Mouse (Mus musculus): ENCODE measurements around the gene Insrr. TPM values are rescaled to one million over a fixed set of nuclear protein-coding genes. Genes with fewer than 3 reads are reported as not detected.
"Not testable (repeated sequence)": the region's sequence is repeated elsewhere in the genome, so short reads cannot be mapped to it uniquely, and the experiment has no call there.

The Insrr gene
- polyA plus RNA-seq, 1 experiment from 2014 or later, result 0.05 TPM

DNA sequence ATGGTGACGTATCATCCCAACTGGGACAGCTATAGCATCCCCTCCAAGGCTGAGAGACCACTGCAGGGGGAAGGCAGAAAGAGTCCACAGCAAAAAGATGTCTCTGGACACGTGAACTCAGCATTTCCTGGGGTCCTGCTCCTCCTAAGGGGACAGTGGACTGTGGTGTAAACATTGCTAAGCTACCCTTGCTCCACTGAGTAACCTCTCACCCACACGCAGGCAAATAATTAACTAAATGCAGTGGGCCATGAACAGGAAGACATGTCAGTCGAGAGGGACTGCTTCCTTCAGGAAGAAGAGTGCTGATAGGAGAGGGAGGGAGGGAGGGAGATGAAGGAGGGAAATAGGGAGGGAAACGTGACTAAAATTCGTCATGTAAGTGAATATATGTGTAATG, 25.7 kb upstream of the Insrr start:
- DNase-seq (ENCODE audit: low spot score), result no peak

DNA sequence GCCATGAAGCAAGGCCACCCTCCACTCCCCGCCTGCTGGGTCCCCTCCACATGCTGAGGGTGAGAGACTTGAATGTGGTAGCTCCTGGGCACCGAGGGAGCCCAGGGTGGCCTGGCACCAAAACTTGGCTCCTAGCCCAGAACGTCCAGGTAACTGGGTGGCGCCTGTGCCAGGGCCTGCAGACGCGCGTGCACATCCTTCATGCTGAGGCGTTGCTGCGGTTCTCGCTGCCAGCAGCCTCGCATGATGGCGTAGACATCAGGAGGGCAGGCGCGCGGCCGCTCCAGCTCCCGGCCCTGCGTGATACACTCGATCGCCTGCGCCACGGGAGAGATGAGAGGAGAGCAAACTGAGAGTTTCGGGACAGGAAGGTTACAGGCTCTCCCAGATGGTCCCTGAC, 18.5 kb upstream of the Insrr start:
- no peak for DNase-seq (ENCODE audit: low spot score)

DNA sequence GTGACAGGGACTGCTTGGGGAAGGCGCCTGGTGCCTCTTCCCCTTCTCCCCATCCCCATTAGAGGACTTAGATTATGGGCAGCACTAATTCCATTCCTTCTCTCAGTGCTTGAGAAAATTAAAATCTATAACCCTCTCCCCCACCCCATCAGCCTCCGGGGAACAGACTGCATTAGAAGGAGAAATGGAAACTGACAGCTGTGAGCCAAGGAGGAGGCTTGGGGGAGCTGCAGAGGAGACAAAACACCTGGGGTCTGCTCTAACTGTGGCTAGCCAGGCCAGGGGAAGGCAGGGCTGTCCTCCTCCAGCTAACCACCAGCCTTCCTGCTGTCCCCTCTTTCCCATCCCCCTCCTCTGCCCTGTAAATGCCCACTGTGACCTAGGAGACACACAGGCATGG, 17.7 kb upstream of the Insrr start:
- DNase-seq (ENCODE audit: low spot score), result no peak

DNA sequence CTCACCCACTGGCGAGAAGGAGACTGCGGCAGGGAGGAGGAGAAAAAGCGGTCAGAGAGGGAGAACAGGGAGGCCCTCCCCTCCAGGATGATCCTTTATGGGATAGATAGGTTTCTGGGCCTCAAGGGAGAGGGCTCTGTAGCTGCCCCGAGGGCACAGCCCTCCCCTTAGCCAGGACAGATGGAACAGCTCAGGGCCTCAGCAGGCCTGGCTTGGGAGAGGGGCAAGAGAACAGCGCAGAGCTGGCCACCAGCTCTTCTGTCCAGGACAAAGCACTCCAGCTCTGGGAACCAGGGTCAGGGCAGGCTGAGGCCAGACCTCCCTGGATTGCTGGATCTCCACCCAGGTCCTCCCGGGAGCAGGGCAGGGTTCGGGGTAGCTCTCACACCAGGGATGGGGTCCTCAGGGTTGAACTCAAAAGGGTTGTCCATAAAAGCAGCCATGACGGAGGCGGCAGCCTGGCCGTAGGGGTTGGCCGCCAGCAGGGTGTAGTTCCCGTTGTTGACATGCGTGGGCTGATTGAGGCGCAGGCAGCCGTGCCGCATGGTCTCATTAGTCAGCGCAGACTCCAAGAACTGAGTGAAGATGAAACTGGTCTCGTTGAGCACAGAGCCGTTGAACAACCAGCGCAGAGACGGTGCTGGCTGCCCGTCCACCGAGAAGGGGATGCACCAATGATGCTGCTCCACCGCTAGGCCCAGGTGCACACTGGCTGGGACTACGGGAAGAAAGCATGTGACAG, 13.3 kb upstream of the Insrr start:
- DNase-seq (ENCODE audit: low spot score), result no peak

DNA sequence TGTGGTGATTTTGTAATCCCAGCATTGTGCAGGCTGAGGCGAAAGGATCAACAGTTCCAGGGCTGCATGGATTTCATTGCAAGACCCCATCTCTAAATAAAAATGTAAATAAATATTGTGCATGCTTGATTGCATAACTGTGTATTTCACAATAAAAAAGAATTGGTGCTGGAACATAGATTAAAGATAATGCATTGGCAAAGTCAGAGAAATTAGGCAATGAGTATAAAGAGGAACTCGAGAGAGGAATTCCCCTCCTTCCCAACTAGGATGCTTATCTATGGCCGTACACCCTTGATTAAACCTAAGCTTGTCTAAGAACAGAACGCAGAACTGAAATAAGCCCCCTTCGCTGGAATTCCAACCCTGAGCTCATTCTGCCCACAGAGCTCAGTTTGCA, 11.6 kb upstream of the Insrr start:
- no peak for DNase-seq (ENCODE audit: low spot score)

DNA sequence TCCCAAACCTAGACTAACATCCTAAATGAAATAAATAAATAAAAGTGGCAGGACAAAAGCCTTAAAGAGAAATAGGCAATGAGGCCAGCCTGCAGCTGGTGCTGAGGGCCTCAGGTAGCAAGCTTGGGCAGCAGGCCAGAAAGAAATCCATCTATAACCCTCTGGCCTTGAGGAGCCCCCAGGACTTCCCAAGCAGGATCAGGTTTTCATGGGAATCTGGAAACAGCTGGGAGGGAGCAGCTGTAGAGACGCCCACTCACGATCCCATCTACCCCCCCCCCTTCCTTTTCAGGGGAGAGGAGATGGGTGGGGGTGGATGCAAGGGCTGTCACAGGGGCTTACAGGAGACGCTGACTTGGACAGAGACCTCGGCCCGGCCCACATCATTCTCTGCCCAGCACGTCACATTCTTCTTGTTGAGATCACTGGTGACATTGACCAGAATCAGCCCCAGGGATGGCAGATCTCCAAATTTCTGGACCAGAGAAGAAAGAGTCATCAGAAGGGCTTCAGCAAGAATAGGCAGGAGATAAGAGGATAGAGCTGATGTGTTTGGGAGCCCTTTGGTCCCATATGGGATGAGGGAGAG, 11.0 kb upstream of the Insrr start:
- DNase-seq (ENCODE audit: low spot score), result no peak

DNA sequence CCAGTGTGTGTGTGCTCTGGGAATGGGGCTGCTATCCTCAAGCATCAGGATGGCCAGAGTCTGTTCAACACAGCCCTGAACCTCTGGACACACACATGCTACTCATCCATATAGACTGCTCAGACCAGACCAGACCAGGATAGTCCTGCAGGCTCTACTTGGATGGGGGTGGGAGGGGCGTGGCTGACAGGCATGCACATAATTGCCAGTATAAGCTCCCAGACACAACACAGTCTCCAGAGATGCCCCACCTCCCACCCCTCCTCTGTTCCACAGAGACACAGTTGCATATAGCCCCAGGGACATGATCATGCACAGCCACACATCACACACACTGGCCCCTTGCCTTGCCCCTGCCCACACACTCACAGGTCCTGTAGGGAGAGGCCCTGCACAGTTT, 7.5 kb upstream of the Insrr start:
- no peak for DNase-seq (ENCODE audit: low spot score)

DNA sequence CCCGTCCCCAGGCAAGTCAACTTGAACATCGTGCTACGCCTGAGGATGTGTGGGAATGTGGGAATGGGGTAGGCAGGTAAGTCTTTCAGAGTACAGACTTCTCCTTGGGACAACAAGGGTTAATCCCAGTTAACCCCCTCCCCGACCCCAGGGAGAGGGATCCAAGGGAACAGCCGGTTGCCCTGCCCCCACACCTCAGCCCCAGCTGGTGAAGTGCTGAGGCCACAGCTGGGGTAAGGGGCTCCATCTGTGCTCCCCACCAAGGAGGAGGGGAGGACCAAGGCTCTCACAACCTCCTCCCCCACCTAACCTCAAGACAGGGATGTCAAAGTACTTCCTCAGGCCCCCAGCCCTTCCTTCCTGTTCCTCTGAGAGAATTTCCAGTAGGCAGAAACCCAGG, 7.0 kb upstream of the Insrr start:
- no peak for DNase-seq (ENCODE audit: low spot score)

DNA sequence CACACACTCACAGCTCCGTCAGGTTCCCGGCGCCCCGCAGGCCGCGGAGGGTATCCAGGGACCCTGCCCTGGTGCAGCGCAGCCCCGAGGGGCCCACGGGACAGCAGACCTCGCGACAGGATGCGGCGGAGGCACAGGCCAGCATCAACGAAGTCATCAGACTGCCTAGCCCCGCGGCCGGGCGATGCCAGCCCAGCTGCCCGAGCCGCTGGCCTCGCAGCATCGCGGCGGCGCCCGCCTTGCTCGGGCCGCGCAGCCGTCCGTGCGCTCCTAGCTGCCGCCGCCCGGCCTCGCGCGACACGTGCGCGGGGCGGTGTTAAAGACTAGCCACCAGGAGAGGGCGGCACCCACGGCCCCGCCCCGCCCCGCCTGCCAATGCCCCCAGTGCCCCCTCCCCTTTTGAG, 1.8 kb upstream of the Insrr start, which contains the start of gene Ntrk1:
TSS of gene Ntrk1 (minus strand) at position 241 of the 404 bp plus-strand sequence.
- DNase-seq (ENCODE audit: low spot score), result no peak

DNA sequence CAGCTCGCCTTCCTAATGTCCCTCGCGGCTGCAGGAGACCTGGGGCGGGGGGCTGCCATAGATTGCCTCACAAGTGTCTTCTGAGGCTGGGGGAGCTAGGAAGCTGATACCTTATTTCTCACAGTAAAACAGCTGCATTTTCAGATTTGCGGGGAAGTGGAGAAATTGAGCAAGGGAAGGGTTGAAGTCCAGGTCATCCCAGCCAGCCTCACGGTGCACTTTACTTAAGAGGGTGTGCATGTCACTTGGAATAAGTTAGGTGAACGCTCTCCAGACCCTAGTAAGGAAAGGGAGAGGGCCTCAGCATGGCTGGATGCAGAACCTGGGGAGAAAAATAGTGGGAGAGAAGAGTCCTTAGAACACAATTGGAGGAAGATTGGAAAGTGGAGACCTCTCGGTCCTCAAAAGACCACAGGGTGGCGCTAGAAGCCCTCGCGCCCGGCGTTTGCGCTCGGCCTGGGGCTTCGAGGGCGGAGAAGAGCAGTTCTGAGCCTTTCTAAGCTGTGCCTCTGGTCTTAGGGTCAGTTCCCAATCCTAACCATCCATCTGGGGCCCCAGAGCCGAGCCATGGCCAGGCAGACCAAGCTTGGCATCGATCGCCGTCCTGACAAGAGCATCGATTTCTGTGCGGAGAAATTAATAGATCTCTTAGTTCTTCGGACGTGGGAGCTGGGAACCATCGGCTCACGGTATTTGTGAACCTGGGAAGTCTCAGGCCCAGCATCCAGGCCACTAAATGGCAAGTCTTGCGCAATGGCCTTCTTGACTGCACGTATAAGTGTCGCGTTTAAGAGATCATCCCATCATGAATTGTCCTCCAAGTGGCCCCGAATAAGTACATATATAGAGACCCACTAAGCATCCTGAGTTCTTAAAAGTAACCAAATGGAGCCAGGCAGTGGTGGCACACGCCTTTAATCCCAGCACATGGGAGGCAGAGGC, 1.1 kb upstream of the Insrr start:
- DNase-seq (ENCODE audit: low spot score), result peak; percentile 62

DNA sequence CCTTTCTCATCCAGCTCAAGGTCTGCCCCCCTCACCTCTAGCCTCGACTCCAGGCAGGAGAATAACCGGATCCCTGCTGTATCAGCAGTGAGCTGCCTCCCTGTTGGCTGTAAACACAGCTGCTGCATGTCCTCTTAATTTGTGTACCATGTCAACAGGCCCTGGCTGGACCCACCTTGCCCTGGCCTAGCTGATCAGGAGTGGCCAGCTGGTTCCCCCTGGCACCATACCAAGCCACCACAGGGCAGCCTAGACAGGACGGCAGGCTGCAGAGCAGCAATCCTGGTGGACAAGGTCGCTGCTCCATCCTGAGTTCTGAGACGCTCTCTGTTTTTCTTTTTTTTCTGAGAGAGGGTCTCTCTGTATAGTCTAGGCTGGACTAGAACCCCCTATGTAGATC, 4.9 kb downstream of the Insrr start:
- no peak for DNase-seq (ENCODE audit: low spot score)

DNA sequence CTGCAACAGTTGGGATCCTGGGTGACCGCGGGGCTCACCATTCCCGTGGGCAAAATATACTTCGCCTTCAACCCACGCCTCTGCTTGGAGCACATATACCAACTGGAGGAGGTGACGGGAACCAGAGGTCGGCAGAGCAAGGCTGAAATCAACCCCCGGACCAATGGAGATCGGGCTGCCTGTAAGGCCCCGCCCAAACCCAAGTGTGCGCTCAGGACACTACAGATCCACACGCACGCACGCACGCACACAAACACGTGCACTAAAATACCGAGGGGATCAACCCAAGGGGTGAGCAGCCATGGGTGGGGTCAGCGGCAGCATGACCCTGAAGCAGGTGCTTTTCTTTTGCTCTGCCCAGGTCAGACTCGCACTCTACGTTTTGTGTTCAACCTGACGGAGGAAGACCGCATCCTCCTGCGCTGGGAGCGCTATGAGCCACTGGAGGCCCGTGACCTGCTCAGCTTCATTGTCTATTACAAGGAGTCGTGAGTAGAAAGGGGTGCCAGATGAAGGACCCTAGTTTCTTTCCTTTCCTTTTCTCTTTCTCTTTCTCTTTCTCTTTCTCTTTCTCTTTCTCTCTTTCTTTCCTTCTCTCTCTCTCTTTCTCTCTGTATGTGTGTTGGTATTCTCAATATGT, 7.4 kb downstream of the Insrr start:
- DNase-seq (ENCODE audit: low spot score), result no peak

DNA sequence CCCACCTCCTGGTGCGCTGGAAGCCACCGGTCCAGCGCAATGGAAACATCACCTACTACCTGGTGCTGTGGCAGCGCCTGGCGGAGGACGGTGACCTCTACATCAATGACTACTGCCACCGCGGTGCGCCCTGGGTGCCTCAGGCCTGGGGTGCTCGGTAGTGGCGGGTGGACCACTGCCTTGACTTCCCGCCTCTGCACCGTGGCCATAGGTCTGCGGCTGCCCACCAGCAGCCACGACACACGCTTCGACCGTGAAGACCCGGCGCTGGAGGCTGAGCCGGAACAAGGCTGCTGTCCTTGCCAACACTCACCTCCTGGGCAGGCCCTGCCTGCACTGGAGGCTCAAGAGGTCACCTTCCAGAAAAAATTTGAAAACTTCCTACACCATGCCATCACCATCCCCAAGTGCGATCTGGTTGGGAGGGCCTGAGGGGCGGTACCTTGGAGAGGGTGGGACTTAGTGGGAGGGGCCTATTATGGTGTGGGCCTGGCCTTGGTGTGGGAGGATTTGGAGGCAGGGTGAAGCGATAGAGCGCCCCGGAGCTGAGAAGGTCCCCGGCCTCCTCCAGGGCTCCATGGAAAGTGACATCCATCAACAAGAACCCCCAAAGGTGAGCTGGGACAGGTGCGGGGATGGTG, 12.7 kb downstream of the Insrr start:
- DNase-seq (ENCODE audit: low spot score), result no peak

DNA sequence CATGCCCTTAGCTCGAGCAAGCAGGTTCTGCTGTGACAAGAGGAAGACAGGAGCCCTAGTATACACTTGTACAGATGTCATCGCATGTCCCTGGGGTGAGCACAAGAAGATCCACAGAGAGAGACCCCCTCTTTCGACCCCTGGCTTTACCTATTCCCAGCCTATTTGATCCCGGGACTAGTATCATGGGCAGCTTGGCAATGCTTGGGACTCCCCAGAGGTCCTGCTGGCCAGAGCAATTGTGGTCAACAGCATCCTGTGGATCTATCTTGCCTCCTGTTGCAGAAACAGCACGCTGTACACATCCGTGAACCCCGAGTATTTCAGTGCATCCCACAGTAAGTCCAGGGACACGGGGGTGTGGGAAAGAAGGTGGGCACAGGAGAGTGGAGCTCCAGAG, 14.5 kb downstream of the Insrr start:
- DNase-seq (ENCODE audit: low spot score), result no peak

DNA sequence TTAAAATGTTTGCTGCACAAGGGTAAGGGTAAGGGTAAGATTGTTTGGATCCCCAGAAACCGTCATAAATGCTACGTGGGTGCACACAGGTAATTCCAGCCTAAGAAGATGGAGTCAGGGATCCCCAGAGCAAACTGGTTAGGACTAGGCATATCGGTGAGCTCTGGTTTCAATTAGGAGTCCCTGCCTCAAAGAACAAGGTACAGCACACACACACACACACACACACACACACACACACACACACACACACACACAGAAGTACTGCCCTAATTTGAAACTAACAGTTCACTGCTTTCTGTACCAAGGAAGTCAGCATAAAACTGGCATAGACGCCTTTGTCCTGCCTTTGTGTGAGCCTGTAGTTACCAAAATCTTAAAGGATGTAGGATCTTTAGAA, 15.7 kb downstream of the Insrr start:
- no peak for DNase-seq (ENCODE audit: low spot score)

DNA sequence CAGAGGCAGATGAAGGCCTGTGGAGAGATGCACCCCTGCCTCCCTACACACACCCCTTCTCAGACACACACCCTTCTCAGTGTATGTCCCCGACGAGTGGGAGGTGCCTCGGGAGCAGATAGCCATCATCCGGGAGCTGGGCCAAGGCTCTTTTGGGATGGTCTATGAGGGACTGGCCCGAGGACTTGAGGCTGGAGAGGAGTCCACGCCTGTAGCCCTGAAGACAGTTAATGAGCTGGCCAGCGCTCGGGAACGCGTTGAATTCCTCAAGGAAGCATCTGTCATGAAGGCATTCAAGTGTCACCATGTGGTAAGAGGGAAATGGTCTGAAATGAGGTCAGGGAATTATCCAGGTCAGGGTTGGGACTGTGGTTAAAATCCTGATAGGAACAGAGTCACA, 16.1 kb downstream of the Insrr start:
- DNase-seq (ENCODE audit: low spot score), result no peak

DNA sequence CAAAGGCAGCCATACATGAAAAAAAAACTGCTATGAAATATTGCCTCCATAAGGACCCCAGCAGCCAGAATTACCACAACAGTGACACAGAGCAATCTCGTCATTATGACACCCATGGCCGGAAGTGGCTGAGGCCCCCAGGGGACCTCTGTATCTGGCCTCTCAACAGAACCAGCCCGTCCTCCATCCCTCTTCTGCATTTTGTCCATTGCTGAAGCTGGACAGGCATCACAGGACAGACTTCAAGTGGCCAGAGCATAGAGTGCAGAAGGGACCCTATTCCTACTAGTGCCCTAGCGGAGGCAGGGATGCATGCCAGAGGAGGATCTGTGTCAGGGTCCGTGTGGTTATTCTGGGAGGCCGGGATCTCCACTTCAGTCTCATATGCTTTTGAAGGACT, 19.4 kb downstream of the Insrr start:
- DNase-seq (ENCODE audit: low spot score), result no peak

DNA sequence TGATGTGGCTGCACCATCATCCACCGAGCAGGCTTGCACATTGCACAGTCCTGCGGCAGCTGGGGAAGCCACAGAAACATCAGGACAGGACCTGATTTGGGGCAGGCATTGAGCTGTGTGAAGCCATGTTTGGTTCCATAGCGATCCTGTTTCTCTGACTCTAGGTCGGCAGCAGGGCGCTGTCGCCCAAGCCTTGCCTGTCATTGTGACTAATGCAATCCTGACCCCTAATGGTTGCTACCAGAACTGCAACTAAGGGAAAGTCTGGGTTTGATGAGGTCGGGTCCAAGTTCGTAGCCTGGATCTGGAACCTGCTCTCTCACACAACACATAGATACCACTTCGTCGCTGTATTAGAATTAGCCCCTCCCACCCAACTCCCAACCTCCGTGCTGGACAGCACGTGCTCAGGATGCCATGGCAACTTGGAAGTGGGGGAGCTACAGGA, 19.9 kb downstream of the Insrr start:
- DNase-seq (ENCODE audit: low spot score), result peak; percentile 81

DNA sequence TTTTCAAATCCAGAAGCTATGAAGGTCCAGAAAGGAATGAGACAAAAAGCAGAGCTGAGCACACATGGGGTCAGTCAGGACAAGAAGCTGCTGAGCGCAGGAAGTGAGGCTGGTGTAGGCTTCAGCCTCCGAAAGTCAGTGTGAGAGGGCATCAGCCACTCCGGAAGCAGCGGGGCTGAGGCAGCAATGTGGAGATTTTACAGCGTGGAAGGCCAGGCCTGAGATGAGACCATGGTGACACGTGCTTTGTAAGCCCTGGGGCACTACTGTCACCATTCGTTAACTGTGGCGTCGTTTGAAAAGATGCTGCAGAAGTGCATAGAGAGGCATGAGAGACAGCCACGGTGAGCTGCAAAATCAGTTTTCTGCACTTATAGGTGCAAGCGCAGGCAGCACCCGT, 21.5 kb downstream of the Insrr start:
- DNase-seq (ENCODE audit: low spot score), result no peak

DNA sequence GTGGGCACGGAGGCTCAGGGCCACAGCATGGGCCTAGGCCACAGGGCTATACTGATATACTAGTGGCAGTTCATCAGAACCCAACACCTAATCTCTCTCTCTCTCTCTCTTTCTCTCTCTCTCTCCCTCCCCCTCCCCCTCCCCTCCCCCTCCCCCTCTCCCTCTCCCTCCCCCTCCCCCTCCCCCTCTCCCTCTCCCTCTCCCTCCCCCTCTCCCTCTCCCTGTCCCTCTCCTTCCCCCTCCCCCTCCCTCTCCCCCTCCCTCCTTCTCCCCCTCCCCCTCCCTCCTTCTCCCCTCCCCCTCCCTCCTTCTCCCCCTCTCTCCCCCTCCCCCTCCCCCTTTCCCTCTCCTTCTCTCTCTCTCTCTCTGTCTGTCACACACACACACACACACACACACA, 27.5 kb downstream of the Insrr start, which contains the start of gene Pear1:
TSS of gene Pear1 (minus strand) at position 101 of the 400 bp plus-strand sequence.
- DNase-seq (ENCODE audit: low spot score), result not testable (repeated sequence)

DNA sequence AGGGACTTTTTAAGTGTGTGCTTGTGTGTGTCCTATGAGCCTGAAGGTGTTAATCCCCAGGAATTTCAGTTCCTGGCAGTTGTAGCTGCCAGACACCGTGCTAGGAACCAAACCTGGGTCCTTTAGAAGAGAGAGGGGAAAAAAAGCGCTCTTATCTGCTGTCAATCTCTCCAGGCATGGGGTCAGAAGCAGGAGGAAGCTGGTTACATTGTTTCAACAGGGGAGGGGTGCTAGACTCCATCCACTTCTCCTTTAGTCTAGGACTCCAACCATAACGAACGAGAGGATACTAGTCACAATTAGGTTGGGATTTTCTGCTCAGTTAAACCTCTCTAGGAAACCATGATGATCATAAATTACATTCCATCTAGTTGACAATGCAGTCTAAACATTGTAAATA, 31.7 kb downstream of the Insrr start:
- no peak for DNase-seq (ENCODE audit: low spot score)

All from thymus, postnatal 0 days (tissue).